Mouse (Mus musculus): ENCODE results near the gene Mrps6. TPM values are rescaled to one million over a fixed set of nuclear protein-coding genes. Genes with fewer than 3 reads are reported as not detected.

Mrps6 gene
- polyA plus RNA-seq, 1 experiment = 64.2 TPM

DNA sequence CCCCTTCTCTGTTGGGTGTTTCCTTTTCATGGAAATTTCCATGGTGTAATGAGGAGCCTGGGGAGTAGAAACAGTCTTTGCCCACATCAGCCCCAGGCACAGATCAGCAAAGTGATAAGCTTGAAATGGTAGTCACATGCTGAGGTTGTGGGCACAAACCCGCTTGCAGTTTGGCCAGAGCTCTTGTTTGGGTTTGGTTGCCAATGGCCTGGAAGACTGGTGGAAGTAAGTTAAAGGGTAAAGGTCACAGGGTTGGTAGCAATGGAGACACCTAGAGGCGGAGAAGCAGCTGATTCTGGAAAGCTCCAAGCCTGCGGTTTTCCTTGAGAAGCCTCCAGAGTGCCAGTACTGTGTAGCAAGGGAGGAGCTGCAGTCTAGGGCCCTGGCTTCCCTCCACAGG, 47.6 kb downstream of the Mrps6 start:
- no peak for TF ChIP-seq CTCF (IDR thresholded peaks at IDR 0.05; ENCODE audit: low read depth, low read length)
- TF ChIP-seq EP300 (IDR thresholded peaks at IDR 0.05; ENCODE audit: insufficient read depth, low read depth, low read length) = no peak
- TF ChIP-seq POLR2A (IDR thresholded peaks at IDR 0.05; ENCODE audit: insufficient read depth, low read length) = no peak
- no peaks in the 10 kb centered on the region for H3K9me3 ChIP-seq (replicated peaks; ENCODE audit: control insufficient read depth, insufficient read depth, low read length, poor library complexity, severe bottlenecking)
- no peak overlapping the region for H3K4me3 ChIP-seq (ENCODE audit: low read depth, low read length)
- no peak overlapping the region for H3K9ac ChIP-seq (ENCODE audit: low read depth, poor library complexity, severe bottlenecking)
- H3K27ac ChIP-seq (ENCODE audit: insufficient read depth, low read length) = no peak overlapping the region
- no peaks in the 10 kb centered on the region for H3K4me1 ChIP-seq (ENCODE audit: control insufficient read depth, insufficient read depth, low read length)
- H3K27me3 ChIP-seq (ENCODE audit: control insufficient read depth, insufficient read depth, low read length, poor library complexity, severe bottlenecking) = no peaks in the 10 kb centered on the region
- no peaks in the 10 kb centered on the region for H3K36me3 ChIP-seq (ENCODE audit: control insufficient read depth, insufficient read depth, low read length, poor library complexity, severe bottlenecking)

DNA sequence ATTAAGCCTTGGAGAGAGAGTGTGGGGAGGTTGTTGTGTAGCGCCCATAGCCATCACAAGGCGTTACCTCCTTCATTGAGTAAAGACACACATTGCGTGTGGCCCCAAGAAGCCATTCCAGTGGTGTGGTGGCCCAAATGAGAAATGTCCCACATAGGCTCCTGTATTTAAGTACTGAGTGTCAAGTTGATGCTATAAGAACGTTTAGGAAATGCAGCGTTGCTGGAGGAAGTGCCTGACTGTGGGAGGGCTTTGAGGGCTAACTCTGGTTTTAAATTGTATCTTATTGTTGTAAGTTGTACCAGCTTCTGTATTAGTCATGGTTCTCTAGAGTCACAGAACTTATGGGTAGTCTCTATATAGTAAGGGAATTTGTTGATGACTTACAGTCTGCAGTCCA, 49.3 kb downstream of the Mrps6 start:
- no peaks in the 10 kb centered on the region for H3K27me3 ChIP-seq (ENCODE audit: control insufficient read depth, insufficient read depth, low read length, poor library complexity, severe bottlenecking)
- H3K4me3 ChIP-seq (ENCODE audit: low read depth, low read length) = no peak overlapping the region
- no peaks in the 10 kb centered on the region for H3K4me1 ChIP-seq (ENCODE audit: control insufficient read depth, insufficient read depth, low read length)
- H3K9me3 ChIP-seq (replicated peaks; ENCODE audit: control insufficient read depth, insufficient read depth, low read length, poor library complexity, severe bottlenecking) = no peaks in the 10 kb centered on the region
- no peaks in the 10 kb centered on the region for H3K36me3 ChIP-seq (ENCODE audit: control insufficient read depth, insufficient read depth, low read length, poor library complexity, severe bottlenecking)
- H3K27ac ChIP-seq (ENCODE audit: insufficient read depth, low read length) = no peak overlapping the region
- no peak overlapping the region for H3K9ac ChIP-seq (ENCODE audit: low read depth, poor library complexity, severe bottlenecking)
- TF ChIP-seq CTCF (IDR thresholded peaks at IDR 0.05; ENCODE audit: low read depth, low read length) = no peak
- TF ChIP-seq POLR2A (IDR thresholded peaks at IDR 0.05; ENCODE audit: insufficient read depth, low read length) = no peak
- TF ChIP-seq EP300 (IDR thresholded peaks at IDR 0.05; ENCODE audit: insufficient read depth, low read depth, low read length) = no peak

DNA sequence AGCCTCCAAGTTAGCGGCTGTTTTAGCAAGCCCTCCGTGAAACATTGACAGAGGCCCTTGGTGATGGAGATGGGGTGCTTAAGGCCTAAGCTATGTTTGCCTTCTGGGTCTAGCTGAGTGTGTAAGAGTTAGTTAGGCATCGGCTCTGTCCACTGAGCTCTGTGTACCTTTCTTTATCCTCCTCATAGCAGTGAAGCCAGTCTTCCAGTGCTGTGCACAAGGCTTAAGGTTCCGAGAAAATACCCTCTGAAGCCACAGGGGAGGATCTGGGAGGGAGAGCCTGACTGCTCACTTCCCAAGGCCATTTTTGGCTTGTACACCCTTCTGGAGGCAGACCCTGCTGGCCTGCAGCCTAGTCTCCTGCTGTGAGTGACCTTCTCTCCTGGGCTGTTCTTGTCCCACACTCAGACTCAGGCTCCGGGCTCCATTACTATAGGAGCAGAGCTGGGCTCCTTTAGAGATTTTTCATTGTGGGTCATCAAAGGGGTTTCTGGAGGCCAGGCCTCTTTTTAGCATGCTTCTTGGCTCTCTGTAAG, 56.7 kb downstream of the Mrps6 start:
- H3K4me3 ChIP-seq (ENCODE audit: low read depth, low read length) = no peak overlapping the region
- no peaks in the 10 kb centered on the region for H3K36me3 ChIP-seq (ENCODE audit: control insufficient read depth, insufficient read depth, low read length, poor library complexity, severe bottlenecking)
- H3K27ac ChIP-seq (ENCODE audit: insufficient read depth, low read length) = no peak overlapping the region
- H3K9me3 ChIP-seq (replicated peaks; ENCODE audit: control insufficient read depth, insufficient read depth, low read length, poor library complexity, severe bottlenecking) = no peaks in the 10 kb centered on the region
- H3K4me1 ChIP-seq (ENCODE audit: control insufficient read depth, insufficient read depth, low read length) = peaks cover 4% of the 10 kb centered on the region
- no peak overlapping the region for H3K9ac ChIP-seq (ENCODE audit: low read depth, poor library complexity, severe bottlenecking)
- H3K27me3 ChIP-seq (ENCODE audit: control insufficient read depth, insufficient read depth, low read length, poor library complexity, severe bottlenecking) = no peaks in the 10 kb centered on the region
- TF ChIP-seq POLR2A (IDR thresholded peaks at IDR 0.05; ENCODE audit: insufficient read depth, low read length) (no peak), CTCF (IDR thresholded peaks at IDR 0.05; ENCODE audit: low read depth, low read length) (no peak), EP300 (IDR thresholded peaks at IDR 0.05; ENCODE audit: insufficient read depth, low read depth, low read length) (no peak)

DNA sequence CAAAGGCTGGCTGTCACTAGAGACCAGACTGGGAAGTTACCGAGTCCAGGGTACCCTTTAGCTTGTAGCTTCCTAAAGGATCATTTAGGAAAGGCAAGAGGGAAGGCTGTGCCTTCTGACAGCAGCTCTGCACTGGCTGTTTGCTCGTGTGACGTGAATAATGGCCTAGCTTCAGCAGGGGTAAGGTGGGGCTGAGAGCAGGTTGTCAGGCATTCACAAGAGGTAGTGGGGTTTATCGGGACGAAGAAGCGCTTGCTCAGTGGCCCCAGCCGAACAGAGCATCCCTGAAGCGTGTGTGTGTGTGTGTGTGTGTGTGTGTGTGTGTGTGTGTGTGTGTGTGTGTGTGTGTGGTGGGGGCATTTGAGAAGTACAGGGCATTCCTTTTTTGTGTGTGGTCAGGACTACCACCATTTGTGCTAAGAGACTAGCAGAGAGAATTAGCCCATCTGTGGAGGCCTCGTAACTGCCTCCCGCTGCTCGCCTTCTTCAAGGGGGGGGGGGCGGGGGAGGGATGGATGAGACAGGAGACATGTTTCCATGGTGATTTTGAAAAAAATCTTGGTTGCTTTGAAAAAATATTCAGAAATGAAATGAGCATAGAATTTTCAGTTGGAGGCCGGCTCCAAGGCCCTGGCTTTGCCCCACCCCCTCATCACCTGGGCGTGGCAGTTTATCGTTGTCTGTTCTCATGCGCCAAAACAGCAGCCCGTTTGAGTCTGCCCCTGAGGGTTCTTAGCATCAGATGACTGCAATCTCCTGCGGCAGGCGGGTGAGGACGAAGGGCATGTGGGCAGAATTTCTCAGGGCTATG, 57.7 kb downstream of the Mrps6 start:
- no peaks in the 10 kb centered on the region for H3K9me3 ChIP-seq (replicated peaks; ENCODE audit: control insufficient read depth, insufficient read depth, low read length, poor library complexity, severe bottlenecking)
- H3K36me3 ChIP-seq (ENCODE audit: control insufficient read depth, insufficient read depth, low read length, poor library complexity, severe bottlenecking) = no peaks in the 10 kb centered on the region
- no peak for TF ChIP-seq CTCF (IDR thresholded peaks at IDR 0.05; ENCODE audit: low read depth, low read length)
- TF ChIP-seq EP300 (IDR thresholded peaks at IDR 0.05; ENCODE audit: insufficient read depth, low read depth, low read length) = no peak
- no peak for TF ChIP-seq POLR2A (IDR thresholded peaks at IDR 0.05; ENCODE audit: insufficient read depth, low read length)
- H3K27ac ChIP-seq (ENCODE audit: insufficient read depth, low read length) = no peak overlapping the region
- H3K27me3 ChIP-seq (ENCODE audit: control insufficient read depth, insufficient read depth, low read length, poor library complexity, severe bottlenecking) = no peaks in the 10 kb centered on the region
- H3K9ac ChIP-seq (ENCODE audit: low read depth, poor library complexity, severe bottlenecking) = no peak overlapping the region
- H3K4me1 ChIP-seq (ENCODE audit: control insufficient read depth, insufficient read depth, low read length) = peaks cover 4% of the 10 kb centered on the region
- H3K4me3 ChIP-seq (ENCODE audit: low read depth, low read length) = no peak overlapping the region

DNA sequence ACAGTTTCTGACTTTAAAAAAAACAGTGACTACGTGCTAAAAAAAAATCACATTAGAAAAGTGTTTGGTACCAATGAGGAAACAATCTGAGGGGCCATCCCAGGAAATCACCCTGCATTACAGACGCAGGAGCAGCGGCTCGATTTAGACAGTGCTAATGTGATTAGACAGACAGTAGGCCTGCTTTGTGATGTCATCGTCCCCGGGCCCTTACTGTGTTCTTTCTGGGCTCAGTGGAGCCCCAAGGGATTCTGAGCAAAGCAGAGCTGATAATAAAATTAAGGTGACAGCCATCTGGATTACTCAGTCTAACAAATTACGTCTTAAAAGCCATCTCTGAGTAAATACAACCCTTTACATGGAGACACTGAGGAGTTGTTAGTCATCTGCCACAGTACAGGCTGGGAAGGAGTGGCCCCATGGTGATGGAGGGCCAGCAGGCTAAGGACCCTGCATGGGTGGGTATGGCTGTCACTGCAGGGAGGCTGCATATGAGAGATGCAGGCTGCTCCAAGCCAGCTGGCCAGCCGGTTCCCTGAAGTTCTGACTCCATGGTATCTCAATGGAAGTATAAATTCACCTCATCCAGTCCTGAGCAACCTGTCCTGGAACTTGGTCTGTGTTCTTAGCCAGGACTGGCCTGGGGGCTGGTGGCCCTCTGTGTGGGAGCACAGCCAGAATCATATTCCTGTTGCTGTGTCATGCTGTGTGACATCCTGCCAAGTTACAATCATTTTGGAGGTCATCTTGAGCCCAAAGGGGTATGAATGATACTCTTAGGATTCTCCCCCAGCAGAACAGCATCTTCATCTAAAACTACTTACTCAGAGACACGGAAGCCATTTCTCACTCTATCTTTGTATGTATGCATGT, 59.5 kb downstream of the Mrps6 start:
- H3K4me3 ChIP-seq (ENCODE audit: low read depth, low read length) = no peak overlapping the region
- no peak for TF ChIP-seq CTCF (IDR thresholded peaks at IDR 0.05; ENCODE audit: low read depth, low read length)
- no peak for TF ChIP-seq EP300 (IDR thresholded peaks at IDR 0.05; ENCODE audit: insufficient read depth, low read depth, low read length)
- TF ChIP-seq POLR2A (IDR thresholded peaks at IDR 0.05; ENCODE audit: insufficient read depth, low read length) = no peak
- H3K9me3 ChIP-seq (replicated peaks; ENCODE audit: control insufficient read depth, insufficient read depth, low read length, poor library complexity, severe bottlenecking) = no peaks in the 10 kb centered on the region
- H3K27ac ChIP-seq (ENCODE audit: insufficient read depth, low read length) = no peak overlapping the region
- H3K27me3 ChIP-seq (ENCODE audit: control insufficient read depth, insufficient read depth, low read length, poor library complexity, severe bottlenecking) = no peaks in the 10 kb centered on the region
- no peaks in the 10 kb centered on the region for H3K36me3 ChIP-seq (ENCODE audit: control insufficient read depth, insufficient read depth, low read length, poor library complexity, severe bottlenecking)
- H3K4me1 ChIP-seq (ENCODE audit: control insufficient read depth, insufficient read depth, low read length) = peaks cover 4% of the 10 kb centered on the region
- H3K9ac ChIP-seq (ENCODE audit: low read depth, poor library complexity, severe bottlenecking) = no peak overlapping the region
